Mouse (Mus musculus) macrophage (primary cell): ENCODE measurements around the gene Foxr1. TPM values are rescaled to one million over a fixed set of nuclear protein-coding genes. Genes with fewer than 3 reads are reported as not detected.
"Not testable (repeated sequence)": the region's sequence is repeated elsewhere in the genome, so short reads cannot be mapped to it uniquely, and the experiment has no call there.

Experiments used
- H3K27ac ChIP-seq: fragments of 350-480 bp; formaldehyde crosslinking; 2 replicates; pipeline ENCODE4 v1.9.0; 2021
- H3K36me3 ChIP-seq: fragments of 350-480 bp; formaldehyde crosslinking; 2 replicates; pipeline ENCODE4 v1.9.0; 2021; ENCODE audit errors: inconsistent target
- H3K4me3 ChIP-seq: fragments of 350-480 bp; formaldehyde crosslinking; 2 replicates; pipeline ENCODE4 v1.9.0; 2021; ENCODE audit errors: inconsistent target
- H3K79me2 ChIP-seq: fragments of 350-480 bp; formaldehyde crosslinking; 2 replicates; pipeline ENCODE4 v1.9.0; 2021; ENCODE audit errors: inconsistent target
- WGBS: methylation state at CpG from one replicate; pipeline ENCODE4 v1.1.7; 2026; ENCODE audit warnings: inconsistent platforms; ENCODE audit not compliant: missing documents; 5-methylcytosine and 5-hydroxymethylcytosine counted together
- polyA plus RNA-seq: library from polyadenylated mRNA; stranded (reverse); fragments of 250-400 nt; gene quantifications from 3 replicates; pipeline ENCODE4 v1.2.4, GENCODE M21; 2018; ENCODE audit warnings: inconsistent platforms

Gene Foxr1
- polyA plus RNA-seq, 1 experiment from 2014 or later = not detected

DNA sequence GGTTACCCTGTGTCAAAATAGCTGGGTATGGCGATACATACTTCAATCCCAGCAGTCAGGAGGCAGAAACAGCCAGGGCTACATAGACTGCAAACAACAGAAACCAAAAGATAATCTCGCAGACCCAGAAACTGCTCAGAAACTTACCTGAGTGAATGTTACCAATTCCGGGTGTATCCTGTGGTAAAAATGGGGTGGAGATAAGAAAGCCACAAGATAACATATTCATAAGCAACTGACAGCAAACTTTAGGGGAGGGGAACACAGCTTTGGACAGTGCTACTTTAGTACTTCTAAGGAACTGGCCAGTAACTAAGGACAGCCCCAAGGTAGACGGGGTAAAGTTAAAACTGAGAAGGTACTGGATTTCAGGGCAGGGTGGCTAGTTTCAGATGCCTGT lies 28.6 kb downstream of the Foxr1 start:
- peaks cover 49% of the 10 kb centered on the region for H3K36me3 ChIP-seq
- 74% methylated on average over 4 of the region's 4 CpGs for WGBS
- H3K27ac ChIP-seq = no peak overlapping the region

DNA sequence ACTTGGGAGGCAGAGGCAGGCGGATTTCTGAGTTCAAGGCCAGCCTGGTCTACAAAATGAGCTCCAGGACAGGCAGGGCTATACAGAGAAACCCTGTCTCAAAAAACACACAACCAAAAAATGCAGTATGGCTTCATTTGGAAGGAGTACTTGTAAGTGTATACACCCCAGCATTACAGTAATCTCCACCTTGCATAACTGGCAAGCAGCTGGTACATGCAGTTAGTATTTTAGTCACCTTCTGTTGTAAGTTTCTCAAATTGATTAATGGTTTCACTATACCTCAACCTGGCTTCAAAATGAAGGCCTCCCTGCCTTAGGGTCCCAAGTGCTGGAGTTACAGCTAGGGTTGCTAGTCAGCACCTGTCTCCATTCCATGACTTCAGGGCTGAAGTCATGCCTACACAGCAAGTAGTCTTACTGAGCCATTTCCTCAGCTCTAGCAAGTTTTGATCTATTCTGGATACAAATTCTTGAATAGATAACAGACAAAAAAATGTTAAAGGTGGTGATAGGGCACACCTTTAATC lies 29.3 kb downstream of the Foxr1 start:
- peaks cover 49% of the 10 kb centered on the region for H3K36me3 ChIP-seq
- WGBS = 75% methylated on average over 1 of the region's 1 CpGs

More for the DNA sequence above, 28.6 kb downstream of the Foxr1 start:
- Histone ChIP-seq H3K79me2 (peaks cover 46% of the 10 kb centered on the region), H3K4me3 (no peak overlapping the region)

DNA sequence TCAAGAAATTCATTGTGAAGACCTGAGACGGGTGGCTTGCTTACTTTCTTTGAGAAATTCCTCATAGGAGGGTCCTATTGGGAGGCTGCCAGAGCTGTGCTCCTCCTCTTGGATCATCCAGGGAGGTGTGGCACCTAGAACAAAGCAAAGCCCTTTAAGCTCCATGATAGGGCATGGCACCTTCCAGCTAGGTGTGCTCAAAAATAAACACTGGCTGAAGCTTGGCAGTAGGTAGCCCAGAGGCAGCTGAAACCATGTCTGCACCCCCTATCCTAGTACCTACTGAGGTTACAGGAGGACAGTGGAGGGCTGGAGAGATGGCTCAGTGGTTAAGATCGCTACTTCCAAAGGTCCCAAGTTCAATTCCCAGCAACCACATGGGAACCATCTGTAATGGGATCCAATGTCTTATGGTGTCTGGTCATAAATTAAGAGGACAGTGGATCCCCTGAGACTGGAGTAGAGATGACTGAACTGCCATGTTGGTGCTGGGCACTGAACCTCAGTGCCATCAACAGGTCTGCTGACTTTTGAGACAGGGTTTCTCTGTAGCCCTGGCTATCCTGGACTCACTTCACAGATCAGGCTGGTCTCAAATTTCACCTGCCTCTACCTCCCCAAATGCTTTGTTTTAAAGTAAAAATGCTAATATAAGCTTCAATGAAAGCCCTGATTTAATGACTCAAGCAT lies 30.1 kb downstream of the Foxr1 start:
- H3K36me3 ChIP-seq = peaks cover 49% of the 10 kb centered on the region
- H3K4me3 ChIP-seq = no peak overlapping the region
- WGBS = 91% methylated on average over 2 of the region's 2 CpGs
- H3K79me2 ChIP-seq = peaks cover 44% of the 10 kb centered on the region
- H3K27ac ChIP-seq = no peak overlapping the region

More for the DNA sequence above, 29.3 kb downstream of the Foxr1 start:
- H3K4me3 ChIP-seq = no peak overlapping the region
- no peak overlapping the region for H3K27ac ChIP-seq
- peaks cover 44% of the 10 kb centered on the region for H3K79me2 ChIP-seq

DNA sequence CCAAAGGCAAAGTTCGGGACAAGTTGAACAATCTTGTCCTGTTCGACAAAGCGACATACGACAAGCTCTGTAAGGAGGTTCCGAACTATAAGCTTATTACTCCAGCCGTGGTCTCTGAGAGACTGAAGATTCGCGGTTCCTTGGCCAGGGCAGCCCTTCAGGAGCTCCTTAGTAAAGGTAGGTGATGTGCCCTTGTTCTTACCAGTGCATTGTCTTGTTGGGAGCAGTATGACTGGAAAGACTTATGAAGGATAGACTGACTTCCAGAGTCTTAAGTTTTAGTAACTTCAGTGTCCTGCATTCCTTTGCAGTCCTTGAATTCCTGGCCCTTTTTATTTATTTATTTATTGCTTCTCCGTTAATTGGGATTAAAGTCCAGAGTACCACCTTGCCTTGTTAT lies 32.2 kb downstream of the Foxr1 start:
- 70% methylated on average over 5 of the region's 9 CpGs for WGBS
- Histone ChIP-seq H3K4me3 (peak overlapping the region; percentile 86; the same call in 1 of the 2 replicates), H3K79me2 (peaks cover 63% of the 10 kb centered on the region), H3K36me3 (peaks cover 58% of the 10 kb centered on the region)
- H3K27ac ChIP-seq = not testable (repeated sequence)

DNA sequence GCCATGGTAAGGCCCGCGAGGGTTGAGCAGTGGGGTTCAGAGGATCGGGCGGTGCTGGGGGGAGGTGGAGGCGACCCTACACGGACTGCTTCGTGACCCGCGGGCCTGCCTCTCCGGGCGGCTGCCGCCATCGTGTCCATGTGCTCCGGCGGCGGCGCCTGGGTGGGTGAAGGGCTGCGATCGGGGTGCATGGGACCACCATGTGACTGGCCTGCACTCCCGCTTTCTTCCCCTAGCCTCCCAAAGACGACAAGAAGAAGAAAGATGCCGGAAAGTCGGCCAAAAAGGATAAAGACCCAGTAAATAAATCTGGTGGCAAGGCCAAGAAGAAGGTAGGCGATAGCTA lies 33.2 kb downstream of the Foxr1 start:
- Histone ChIP-seq H3K36me3 (peaks cover 57% of the 10 kb centered on the region), H3K4me3 (peak overlapping the region; percentile 86), H3K27ac (peak overlapping the region; percentile 95), H3K79me2 (peaks cover 63% of the 10 kb centered on the region)
- 2% methylated on average over 24 of the region's 24 CpGs for WGBS

DNA sequence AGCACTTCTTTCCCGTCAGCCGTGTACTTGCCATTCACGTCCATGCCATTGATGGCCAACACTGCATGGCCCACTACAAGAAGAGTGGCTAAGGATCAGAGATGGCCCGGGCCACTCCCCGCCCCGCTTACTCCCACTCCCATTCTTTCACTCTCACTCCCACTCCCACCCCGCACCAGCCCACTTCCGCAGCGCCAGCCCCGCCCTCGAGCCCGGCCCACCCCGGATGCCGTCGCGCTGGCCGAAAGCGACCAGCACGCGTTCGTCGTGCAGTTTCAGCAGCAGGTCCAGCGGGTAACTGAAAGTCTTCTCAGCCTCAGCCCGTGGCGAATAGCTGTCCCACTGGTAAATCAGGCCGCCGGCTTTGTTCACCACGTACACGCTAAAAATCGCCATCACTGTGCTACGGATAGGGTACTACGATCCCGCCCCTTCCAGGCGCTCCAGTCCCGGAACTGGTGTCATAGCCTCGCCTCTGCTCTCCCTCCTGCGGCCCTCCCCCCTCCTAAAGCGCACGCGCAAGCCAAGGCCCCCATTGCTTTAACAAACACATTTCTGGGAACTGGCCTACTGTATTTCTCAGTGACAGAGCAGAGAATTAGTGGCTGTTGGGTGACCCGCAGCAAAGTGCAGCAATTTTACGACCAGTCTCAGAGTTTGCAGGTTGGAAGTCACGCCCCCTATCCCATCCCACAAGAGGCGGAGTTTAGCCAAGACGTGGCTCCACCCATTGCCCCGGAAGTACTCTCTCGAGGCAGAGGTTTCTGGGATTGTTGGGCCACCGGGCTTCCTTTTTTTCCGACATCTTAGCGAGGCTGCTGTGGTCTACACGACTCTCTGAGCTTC lies 33.8 kb downstream of the Foxr1 start, which contains the start of the genes Rps25 and Trappc4:
Rps25 (plus strand) TSS at position 234 of the 846 bp plus-strand sequence.
Trappc4 (minus strand) TSS at position 695 of the 846 bp plus-strand sequence.
- H3K4me3 ChIP-seq = peak within 1 kb of the TSS; percentile 86
- H3K79me2 ChIP-seq = peaks cover 63% of the 10 kb centered on the region
- WGBS = under 1% methylated on average over 47 of the region's 51 CpGs
- H3K27ac ChIP-seq = peak within 1 kb of the TSS; percentile 95
- H3K36me3 ChIP-seq = peaks cover 57% of the 10 kb centered on the region

DNA sequence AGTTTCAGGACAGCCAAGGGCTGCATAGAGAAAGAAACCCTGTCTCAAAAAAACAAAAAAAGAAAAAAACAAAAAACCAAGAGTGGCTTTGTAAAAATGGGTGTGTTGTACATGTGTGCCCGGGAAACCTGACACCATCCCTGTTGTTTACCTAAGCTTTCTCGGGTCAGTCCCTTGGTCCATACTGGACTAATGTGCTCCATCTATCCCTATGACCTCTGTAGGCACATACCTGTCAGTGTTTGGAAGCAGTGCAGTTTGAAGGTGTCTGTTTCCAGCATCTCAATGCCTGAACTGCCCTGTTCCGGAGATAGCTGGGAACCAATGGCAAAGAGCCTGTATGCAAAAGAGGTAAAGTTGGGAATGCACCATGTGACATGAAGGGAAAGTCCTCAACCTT lies 35.9 kb downstream of the Foxr1 start:
- 85% methylated on average over 2 of the region's 3 CpGs for WGBS
- Histone ChIP-seq H3K79me2 (peaks cover 56% of the 10 kb centered on the region), H3K36me3 (peaks cover 59% of the 10 kb centered on the region), H3K4me3 (no peak overlapping the region), H3K27ac (no peak overlapping the region)

DNA sequence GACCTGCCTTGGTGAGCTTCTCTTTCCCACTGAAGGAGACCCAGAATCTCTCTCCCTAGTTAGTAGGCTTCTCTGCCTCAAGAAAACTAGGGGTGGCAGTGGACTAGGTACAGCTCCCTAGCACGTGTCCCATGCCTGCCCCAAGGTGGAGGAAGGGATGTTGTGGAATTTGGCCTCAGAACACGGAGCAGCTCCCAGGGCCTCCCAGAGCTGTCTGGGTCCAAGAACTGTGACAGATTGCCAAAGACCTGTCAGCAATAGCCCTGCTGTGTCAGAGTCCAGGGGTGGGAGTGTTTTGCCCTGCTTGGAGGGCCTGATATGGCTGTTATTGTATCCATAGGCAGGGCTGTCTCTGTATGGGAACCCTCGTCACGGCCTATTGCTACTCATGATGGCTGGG lies 39.9 kb downstream of the Foxr1 start:
- WGBS = 92% methylated on average over 4 of the region's 4 CpGs
- Histone ChIP-seq H3K27ac (no peak overlapping the region), H3K79me2 (peaks cover 23% of the 10 kb centered on the region), H3K4me3 (no peak overlapping the region), H3K36me3 (peaks cover 51% of the 10 kb centered on the region)

DNA sequence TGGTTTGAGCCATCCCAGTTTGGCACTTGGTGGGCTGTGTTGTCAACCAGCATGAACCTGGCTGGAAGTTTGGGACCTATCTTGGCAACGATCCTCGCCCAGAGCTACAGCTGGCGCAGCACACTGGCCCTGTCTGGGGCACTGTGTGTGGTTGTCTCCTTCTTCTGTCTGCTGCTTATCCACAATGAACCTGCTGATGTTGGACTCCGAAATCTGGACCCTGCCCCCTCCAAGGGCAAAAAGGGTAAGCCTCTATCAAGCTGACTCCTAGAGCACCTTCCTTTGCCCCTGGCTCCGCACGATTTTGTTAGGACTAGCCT lies 41.2 kb downstream of the Foxr1 start:
- peaks cover 47% of the 10 kb centered on the region for H3K36me3 ChIP-seq
- H3K4me3 ChIP-seq = no peak overlapping the region
- H3K27ac ChIP-seq = no peak overlapping the region
- peaks cover 10% of the 10 kb centered on the region; the same call in 1 of the 2 replicates for H3K79me2 ChIP-seq
- 90% methylated on average over 6 of the region's 6 CpGs for WGBS

DNA sequence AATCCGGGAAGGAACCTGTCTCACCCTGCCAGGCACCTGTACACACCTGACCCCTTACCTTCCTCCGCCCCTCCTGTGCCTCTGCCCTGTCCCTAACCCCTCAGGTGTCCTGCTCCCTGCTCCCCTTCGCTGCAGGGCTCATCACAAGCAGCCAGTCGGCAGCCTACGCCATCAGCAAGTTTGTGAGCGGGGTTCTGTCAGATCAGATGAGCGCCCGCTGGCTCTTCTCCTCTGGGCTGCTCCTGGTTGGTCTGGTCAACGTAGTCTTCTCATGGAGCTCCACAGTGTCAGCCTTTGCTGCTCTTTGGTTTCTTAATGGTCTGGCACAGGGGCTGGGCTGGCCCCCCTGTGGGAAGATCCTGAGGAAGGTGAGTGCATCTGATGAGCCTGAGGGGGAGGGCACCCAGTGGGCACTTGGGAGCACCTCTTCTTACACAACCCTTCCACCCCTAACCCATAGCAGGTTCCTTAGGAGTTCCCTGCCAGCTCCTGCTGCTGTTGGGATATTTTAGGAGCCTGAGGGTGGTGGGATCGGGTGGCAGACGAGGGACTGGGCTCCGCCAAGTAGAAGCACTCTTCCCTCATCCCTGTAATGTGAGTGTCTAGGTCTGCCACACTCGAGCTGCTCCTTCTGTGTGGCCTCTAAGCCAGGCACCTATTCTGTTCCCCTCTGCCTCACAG lies 41.7 kb downstream of the Foxr1 start:
- Histone ChIP-seq H3K4me3 (no peak overlapping the region), H3K27ac (no peak overlapping the region), H3K36me3 (peaks cover 42% of the 10 kb centered on the region), H3K79me2 (peaks cover 5% of the 10 kb centered on the region; the same call in 1 of the 2 replicates)
- 95% methylated on average over 13 of the region's 13 CpGs for whole genome bisulfite sequencing

DNA sequence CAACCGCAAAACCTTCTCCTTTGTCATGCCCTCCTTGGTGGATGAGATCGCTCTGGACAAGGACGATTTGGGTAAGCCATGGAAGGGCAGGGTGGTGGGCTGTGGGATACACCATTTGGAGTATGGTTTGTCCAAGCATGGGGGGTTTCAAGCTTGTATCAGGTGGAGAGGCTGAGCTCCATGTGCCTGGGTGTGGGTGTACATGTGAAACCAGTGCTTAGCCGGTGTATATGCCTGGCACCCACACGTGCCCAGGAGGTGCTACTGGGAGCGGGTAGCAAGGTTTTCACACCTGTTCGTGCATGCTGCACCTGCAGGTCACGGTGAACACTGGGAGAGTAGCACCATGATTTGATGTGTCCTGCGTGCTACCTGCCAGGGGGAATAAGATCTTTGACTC lies 42.4 kb downstream of the Foxr1 start:
- H3K4me3 ChIP-seq = no peak overlapping the region
- peak overlapping the region; percentile 66; the same call in 1 of the 2 replicates for H3K27ac ChIP-seq
- WGBS = 96% methylated on average over 9 of the region's 9 CpGs
- no peaks in the 10 kb centered on the region; the same call in 1 of the 2 replicates for H3K79me2 ChIP-seq
- H3K36me3 ChIP-seq = peaks cover 35% of the 10 kb centered on the region

DNA sequence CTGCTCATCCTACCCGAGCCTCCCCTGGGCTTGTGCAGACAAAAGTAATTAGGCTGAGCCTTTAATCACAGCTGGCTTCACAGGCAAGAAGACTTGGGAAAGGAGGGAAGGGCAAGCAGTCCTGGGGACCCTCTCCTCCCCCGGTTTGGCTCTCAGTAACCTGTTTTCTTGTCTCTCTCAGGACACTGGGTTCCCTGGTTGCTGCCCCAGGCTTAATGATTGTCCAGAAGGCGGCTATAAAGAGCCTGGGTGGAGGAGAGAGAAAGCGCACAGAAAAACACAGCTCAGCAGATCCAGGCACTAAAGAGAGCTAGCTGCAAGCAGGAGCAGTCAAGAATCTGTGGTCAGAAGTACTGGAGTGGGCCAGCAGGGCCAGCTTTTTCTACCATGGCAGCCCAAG lies 42.8 kb downstream of the Foxr1 start:
- peak overlapping the region; percentile 72 for H3K4me3 ChIP-seq
- H3K36me3 ChIP-seq = peaks cover 30% of the 10 kb centered on the region
- H3K79me2 ChIP-seq = no peaks in the 10 kb centered on the region
- WGBS = 63% methylated on average over 4 of the region's 4 CpGs
- peak overlapping the region; percentile 66 for H3K27ac ChIP-seq

DNA sequence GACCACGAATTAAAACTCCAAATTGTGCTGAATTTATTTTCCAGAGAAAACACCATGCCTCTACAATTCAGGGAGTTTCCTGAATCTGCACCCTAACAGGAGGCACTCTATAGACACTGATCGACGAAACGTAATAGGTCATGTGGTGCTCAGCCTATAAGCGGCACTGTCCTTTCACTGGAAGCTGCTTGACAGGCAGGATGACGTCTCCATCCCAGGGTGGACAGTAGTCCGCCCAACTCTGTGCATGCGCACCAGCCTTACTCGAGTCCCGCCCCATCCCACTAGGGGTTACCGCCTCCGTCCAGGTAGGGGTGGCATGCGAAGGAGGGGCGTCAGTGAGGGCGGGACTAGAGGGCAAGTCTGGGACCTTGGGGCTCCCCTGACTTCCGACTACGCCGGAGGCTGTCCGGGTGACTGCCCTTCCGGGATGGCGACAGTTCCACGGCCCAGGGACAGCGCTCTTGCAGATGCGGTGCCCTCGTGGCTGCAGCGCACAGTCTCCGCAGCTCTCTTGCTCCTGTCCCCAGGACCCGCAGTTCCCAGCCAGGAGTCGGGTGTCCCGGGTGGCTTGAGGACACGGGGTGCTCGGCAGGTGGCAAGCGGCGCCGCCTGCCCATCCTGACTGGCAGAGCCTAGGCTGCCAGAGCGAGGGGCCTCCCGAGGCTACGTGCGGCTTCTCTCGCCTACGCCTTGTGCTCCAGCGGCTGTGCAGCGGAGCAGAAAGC lies 44.1 kb downstream of the Foxr1 start, which contains the start of gene Slc37a4:
Slc37a4 (plus strand) TSS at position 169 of the 728 bp plus-strand sequence.
- H3K36me3 ChIP-seq = peaks cover 19% of the 10 kb centered on the region; the same call in 1 of the 2 replicates
- no peaks in the 10 kb centered on the region for H3K79me2 ChIP-seq
- peak within 1 kb of the TSS; percentile 66 for H3K27ac ChIP-seq
- peak within 1 kb of the TSS; percentile 72 for H3K4me3 ChIP-seq
- under 1% methylated on average over 43 of the region's 43 CpGs for WGBS

DNA sequence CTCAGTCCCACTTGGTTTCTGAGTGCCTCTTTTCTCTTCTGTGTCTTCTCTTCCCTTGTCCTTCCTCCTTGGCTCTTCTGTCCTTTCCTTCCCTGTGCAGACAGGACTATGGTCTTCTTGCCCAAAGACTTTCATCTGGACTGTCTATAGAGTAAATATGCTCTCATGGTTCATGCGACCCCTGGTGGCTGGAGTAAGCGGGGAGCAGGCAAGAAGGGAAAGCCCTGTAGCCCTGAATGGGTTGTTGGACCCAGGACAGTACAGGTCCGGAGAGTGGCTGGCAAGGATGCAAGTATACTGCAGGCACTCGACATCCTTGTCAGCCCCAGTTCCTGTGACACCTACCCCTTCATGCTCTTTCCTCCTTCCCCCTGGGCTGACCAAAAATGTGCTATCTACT lies 49.5 kb downstream of the Foxr1 start:
- Histone ChIP-seq H3K4me3 (no peak overlapping the region), H3K79me2 (no peaks in the 10 kb centered on the region), H3K27ac (no peak overlapping the region), H3K36me3 (peaks cover 33% of the 10 kb centered on the region; the same call in 1 of the 2 replicates)
- 32% methylated on average over 4 of the region's 4 CpGs for WGBS
